Mouse (Mus musculus): ENCODE data around the gene C330021F23Rik.

The C330021F23Rik gene

DNA sequence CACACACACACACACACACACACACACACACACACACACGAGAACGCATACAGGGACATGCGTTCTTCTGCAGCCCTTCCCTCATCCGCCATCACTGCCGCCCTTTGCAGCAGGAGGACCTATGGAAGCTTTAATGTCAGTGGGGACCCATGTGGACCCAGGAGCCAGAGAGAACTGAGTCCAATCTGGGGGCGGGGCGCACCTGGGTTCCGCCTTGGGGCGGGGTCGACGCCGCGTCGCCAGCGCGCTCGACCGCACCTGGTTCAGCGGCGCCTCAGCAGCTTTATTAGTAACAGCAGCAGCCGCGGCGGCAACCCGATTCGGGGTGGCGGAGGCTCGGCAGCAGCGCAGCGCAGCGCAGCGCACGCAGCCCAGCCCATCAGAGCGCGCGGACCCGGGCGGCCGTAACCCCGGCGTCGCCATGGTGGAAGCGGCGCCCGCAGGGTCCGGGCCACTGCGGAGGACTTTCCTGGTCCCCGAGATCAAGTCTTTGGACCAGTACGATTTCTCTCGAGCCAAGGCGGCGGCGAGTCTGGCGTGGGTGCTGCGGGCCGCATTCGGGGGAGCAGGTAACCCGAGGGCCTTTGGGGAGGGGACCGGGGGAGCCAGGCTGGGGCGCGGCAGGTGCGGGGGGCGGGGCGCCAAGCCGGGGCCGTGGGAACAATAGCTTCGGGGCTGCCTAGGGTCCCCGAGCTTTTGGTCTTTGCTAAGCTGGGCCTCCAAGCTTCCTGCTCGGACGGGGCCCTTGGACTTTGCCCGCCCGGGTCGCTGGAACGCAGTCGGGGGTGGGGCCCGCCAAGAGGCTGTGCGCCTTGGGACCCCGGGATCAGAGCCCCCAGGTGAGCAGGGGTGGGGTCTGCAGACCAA lies 19.8 kb downstream of the C330021F23Rik start:
- DNase-seq: peak; percentile 71

GRCm38 (mm10) chr8:3588258-3588633 lies 20.5 kb downstream of the C330021F23Rik start:
- DNase-seq: no peak

- no peak for DNase-seq
Observed at GRCm38 (mm10) chr8:3593470-3593869, 25.7 kb downstream of the C330021F23Rik start.

GRCm38 (mm10) chr8:3594466-3594865 lies 26.7 kb downstream of the C330021F23Rik start:
- no peak for DNase-seq

- no peak for DNase-seq
Observed at GRCm38 (mm10) chr8:3598054-3598453, 30.3 kb downstream of the C330021F23Rik start.

- no peak for DNase-seq
Observed at GRCm38 (mm10) chr8:3599219-3599618, 31.4 kb downstream of the C330021F23Rik start.

DNA sequence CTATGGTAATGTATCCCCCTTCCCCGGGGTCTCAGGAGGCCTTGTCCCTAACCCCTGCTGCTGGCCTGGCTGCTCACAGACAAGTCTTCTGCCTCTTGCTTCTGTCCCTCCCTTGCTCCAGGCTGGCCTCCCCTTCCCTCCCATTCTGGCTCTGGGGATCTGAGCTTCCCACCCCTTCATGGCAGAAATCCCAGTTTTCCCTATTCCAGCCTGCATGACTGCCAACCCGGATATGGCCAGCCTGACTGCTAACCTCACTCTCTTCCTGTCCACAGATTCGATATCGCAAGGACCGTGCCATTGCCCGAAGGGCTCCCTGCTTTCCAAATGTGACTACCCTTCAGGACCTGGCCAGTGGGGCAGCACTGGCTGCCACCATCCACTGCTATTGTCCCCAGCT lies 32.6 kb downstream of the C330021F23Rik start:
- DNase-seq: no peak

- no peak for DNase-seq
Observed at GRCm38 (mm10) chr8:3603439-3603838, 35.6 kb downstream of the C330021F23Rik start.

DNA sequence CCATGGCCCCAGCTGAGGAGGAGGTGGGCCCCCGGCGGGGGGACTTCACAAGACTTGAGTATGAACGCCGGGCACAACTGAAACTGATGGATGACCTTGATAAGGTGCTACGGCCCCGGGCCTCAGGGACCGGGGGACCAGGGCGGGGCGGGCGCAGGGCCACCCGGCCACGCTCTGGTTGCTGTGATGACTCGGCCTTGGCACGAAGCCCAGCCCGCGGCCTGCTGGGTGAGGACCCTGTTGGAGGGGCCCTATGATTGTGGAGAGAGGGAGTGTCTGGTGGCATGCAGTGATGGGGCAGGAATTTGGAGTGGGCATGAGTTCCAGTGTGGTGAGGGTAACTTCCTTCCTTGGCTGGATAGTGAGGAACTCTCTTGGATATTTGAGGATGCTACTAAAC lies 38.8 kb downstream of the C330021F23Rik start:
- no peak for DNase-seq

GRCm38 (mm10) chr8:3607822-3608221 lies 40.0 kb downstream of the C330021F23Rik start:
- no peak for DNase-seq

DNA sequence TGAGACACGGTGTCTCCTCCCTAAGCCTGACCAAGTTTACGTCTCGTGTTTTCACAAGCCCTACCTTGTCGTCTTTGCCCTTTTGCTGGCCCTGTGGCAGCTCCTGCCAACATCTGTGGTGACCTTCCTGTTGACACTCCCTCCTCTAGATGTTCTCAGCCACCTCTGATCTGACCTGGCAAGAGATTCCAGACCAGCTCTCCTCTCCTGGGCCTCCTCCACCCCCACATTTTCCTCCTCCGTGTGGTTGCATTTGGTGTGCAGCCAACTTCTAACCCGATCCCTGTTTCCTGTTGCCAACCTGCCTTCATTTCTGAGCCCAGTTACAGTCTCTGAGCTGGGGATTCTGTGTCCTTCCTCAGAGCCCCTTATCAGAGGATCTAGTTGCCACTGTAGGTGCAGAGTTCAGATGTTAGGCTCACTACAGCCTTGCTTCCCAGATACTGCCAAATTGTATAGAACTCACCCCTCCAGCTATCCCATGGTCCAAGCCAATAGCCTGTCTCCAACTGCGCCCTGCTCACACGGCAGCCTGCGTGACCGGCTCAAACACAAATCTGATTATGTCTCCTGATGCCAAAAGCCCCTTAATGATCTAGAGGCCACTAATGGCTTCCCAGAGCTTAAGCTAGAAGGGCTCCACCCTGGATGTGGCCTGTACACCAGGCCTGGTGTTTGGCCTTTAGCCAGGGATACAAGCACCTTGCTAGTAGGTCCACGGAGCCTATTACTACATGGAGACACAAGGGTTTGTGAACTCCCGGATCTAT lies 41.4 kb downstream of the C330021F23Rik start:
- no peak for DNase-seq

DNA sequence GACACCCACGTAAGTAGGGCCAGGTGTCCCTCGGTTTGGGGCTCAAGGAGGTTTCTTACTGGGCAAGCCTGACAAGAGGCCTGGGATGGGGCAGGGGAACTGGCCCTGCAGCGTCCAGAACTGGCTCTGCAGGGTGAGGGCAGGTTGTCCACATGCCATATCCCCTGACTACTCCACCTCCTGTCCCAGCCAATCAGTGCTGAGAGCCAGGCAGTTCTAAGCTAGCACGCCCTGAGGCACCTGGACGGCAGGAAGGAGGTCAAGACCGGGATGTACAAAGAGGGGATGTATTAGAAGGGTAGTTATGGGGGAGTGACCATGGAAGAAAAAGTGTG lies 42.0 kb downstream of the C330021F23Rik start:
- DNase-seq: no peak

- DNase-seq: peak; percentile 98
Observed at GRCm38 (mm10) chr8:3621199-3621970, 53.6 kb downstream of the C330021F23Rik start, which contains the start of the genes Xab2 and Pet100. Gene Xab2, minus strand, starts transcription at chr8:3621316. Gene Pet100, plus strand, starts transcription at chr8:3621548.

GRCm38 (mm10) chr8:3622119-3622518 lies 54.3 kb downstream of the C330021F23Rik start:
- DNase-seq: no peak

DNA sequence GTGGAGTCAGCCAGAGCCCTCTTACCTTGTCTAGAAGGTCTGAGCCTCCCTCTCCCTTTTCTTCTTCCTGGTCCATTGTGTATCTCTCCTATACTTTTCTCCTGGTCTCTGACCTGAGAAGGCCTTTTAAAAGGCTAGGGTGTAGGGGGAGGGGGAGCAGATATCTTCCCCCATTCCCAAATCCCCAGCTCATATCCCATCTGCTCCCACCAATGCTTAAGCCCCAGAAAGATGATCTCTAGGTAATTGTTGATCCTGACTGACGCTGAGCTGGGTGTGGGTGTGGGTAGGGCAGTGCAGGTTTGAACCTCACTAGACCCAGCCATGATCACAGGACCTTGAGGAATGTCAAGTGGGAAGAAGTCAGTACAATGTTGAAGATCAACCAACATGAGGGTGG lies 57.7 kb downstream of the C330021F23Rik start, which contains the start of gene Pcp2:
Pcp2 (minus strand) TSS at position 101 of the 400 bp plus-strand sequence.
- DNase-seq: no peak

DNA sequence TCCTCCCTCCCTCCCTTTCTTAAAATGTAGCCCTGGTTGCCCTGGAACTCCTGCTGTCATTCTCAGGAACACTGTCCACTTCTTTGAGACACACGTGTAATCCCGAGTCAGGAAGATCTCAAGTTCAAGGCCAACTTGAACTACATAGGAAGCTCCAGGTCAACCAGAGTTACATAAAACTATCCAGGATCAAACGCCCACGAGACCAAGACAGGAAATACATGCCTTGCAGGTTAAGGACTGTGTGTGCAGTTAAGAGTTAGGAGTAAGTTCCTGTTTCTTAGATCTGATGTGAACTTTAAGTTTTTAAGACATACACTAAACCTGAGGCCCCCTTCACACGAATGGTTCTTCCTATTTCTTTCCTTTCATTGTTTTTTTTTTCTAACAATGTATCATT lies 59.2 kb downstream of the C330021F23Rik start:
- DNase-seq: no peak

DNA sequence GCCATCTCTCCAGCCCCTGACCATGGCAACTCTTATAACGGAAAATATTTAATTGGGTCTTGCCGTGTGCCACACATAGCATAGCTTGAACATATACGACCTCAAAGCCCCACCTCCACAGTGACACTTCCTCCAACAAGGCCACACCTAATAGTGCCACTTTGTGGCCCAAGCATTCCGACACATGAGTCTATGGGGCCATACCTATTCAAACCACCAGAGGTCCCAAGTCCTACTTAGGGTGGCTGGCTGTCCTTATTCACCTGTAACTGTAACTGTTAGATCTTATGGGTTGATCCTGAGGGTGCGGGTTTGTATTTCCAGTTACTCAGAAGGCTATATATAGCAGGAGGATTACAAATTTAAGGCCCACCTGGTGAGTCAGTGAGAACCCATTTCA lies 60.2 kb downstream of the C330021F23Rik start:
- DNase-seq: no peak

DNA sequence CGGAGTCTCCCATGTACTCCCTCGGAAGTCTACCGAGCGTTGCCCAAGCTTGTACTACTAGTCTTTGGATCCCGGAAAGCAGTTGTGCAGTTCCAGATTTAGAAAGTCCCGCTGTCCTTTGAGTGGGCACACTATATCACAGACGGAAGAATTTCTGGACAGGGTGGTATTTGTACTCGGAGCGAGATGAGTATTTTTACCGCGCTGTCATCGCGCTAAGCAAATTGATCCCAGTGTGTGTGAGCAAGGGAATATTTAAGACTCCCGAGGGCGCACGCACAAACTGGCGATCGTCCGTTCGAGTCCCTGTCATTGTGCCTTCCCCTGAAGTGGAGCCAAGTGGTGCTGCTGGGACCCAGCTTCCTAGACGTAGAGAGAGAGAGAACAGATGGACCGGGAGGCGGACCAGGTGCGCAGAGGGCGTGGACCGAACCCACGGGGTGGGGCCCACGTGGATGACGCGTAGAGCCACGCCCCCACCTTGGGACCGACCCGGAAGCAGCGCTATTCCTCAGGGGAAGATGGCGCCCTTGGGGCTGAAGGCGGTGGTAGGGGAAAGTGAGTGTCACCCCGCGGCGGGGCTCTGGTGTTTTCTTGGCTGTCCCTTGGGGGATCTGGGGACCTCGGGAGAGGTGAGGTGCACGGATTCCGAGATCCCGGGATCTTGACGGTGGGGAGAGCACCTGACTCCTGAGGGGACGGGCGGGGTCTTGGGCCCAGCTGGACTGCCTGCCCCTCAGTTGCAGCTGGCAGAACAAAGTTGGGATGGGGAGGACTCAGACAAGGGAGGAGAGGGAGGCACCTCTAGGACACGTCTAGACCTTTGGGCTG lies 63.1 kb downstream of the C330021F23Rik start, which contains the start of gene Stxbp2:
Stxbp2 (plus strand) TSS at position 309 of the 831 bp plus-strand sequence.
- peak; percentile 70 for DNase-seq

GRCm38 (mm10) chr8:3631478-3631875 lies 63.7 kb downstream of the C330021F23Rik start:
- no peak for DNase-seq

Measured in right cerebral cortex, postnatal 4 days (tissue).